Mouse (Mus musculus) MEL (cell line): ENCODE results near the gene Coro7.

Experiments used
- BHLHE40 ChIP-seq: IDR thresholded peaks from 2 replicates; pipeline ENCODE4 v1.6.1; 2012; ENCODE audit warnings: low read depth, mild to moderate bottlenecking, inconsistent platforms, low read length, improper control_type of control experiment, borderline replicate concordance
- CTCF ChIP-seq, 3 experiments: IDR thresholded peaks in 2 of 3; conservative IDR thresholded peaks in 1 of 3; 2 replicates each; pipeline ENCODE4 v1.5.1; 2011 to 2012; ENCODE audit warnings: low read length in 3 of 3, low read depth in 2 of 3, mild to moderate bottlenecking in 2 of 3, improper control_type of control experiment in 1 of 3, inconsistent platforms in 1 of 3, mixed read lengths in 1 of 3, moderate library complexity in 1 of 3; ENCODE audit not compliant: control insufficient read depth in 1 of 3, insufficient read depth in 1 of 3, poor library complexity in 1 of 3, severe bottlenecking in 1 of 3
- EP300 ChIP-seq, 2 experiments: IDR thresholded peaks; 2 replicates each; pipeline ENCODE4 v1.6.1; 2011; ENCODE audit warnings: improper control_type of control experiment in 2 of 2, low read length in 2 of 2, low read depth in 1 of 2, mild to moderate bottlenecking in 1 of 2
- MEF2A ChIP-seq: IDR thresholded peaks from 2 replicates; pipeline ENCODE4 v1.6.1; 2014; ENCODE audit warnings: low read depth, mild to moderate bottlenecking, inconsistent platforms, low read length, improper control_type of control experiment; ENCODE audit not compliant: poor library complexity, insufficient replicate concordance, severe bottlenecking; ENCODE audit errors: extremely low read depth
- NRF1 ChIP-seq: IDR thresholded peaks from 2 replicates; pipeline ENCODE4 v1.6.1; 2014; ENCODE audit warnings: low read depth, mild to moderate bottlenecking, inconsistent platforms, low read length, improper control_type of control experiment, moderate library complexity; ENCODE audit not compliant: poor library complexity, insufficient read depth, severe bottlenecking
- POLR2A ChIP-seq, 2 experiments: IDR thresholded peaks; 2 replicates each; pipeline ENCODE4 v1.6.1; 2011 to 2012; ENCODE audit warnings: low read length in 2 of 2, mild to moderate bottlenecking in 2 of 2, control low read depth in 1 of 2, improper control_type of control experiment in 1 of 2, low read depth in 1 of 2, moderate library complexity in 1 of 2; ENCODE audit not compliant: control insufficient read depth in 1 of 2, insufficient read depth in 1 of 2, poor library complexity in 1 of 2
- SMC3 ChIP-seq: IDR thresholded peaks from 2 replicates; pipeline ENCODE4 v1.6.1; 2011; ENCODE audit warnings: low read depth, low read length, improper control_type of control experiment
- UBTF ChIP-seq: IDR thresholded peaks from 2 replicates; pipeline ENCODE4 v1.6.1; 2012; ENCODE audit warnings: low read depth, mild to moderate bottlenecking, inconsistent platforms, low read length, improper control_type of control experiment, moderate library complexity, borderline replicate concordance; ENCODE audit not compliant: insufficient read depth
- USF2 ChIP-seq, 2 experiments: IDR thresholded peaks; 2 replicates each; pipeline ENCODE4 v1.6.1; 2011 to 2012; ENCODE audit warnings: improper control_type of control experiment in 2 of 2, low read length in 2 of 2, borderline replicate concordance in 1 of 2, inconsistent platforms in 1 of 2, low read depth in 1 of 2, mild to moderate bottlenecking in 1 of 2; ENCODE audit not compliant: insufficient read depth in 1 of 2

- no peak for TF ChIP-seq CTCF (IDR thresholded peaks at IDR 0.05 in 2 of 3, conservative IDR thresholded peaks at IDR 0.05 in 1 of 3; ENCODE audit: control insufficient read depth in 1 of 3, insufficient read depth in 1 of 3, low read depth in 2 of 3, low read length in 3 of 3, poor library complexity in 1 of 3, severe bottlenecking in 1 of 3)
- TF ChIP-seq MEF2A: no peak
- TF ChIP-seq USF2 (IDR thresholded peaks at IDR 0.05; ENCODE audit: borderline replicate concordance in 1 of 2, insufficient read depth in 1 of 2, low read depth in 1 of 2, low read length in 2 of 2): no peak
- TF ChIP-seq EP300 (IDR thresholded peaks at IDR 0.05; ENCODE audit: low read depth in 1 of 2, low read length in 2 of 2): no peak
- no peak for TF ChIP-seq NRF1
- no peak for TF ChIP-seq UBTF
- no peak for TF ChIP-seq SMC3
- TF ChIP-seq POLR2A (IDR thresholded peaks at IDR 0.05; ENCODE audit: control insufficient read depth in 1 of 2, insufficient read depth in 1 of 2, low read depth in 1 of 2, low read length in 2 of 2, poor library complexity in 1 of 2): no peak
- TF ChIP-seq BHLHE40: no peak
Observed at GRCm38 (mm10) chr16:4652707-4653416, 26.7 kb downstream of the Coro7 start.
